Mouse (Mus musculus): ENCODE measurements at regions not wholly inside any gene's neighbourhood (a gene's known extent, or its start where the extent isn't known, plus 50 kb on each side); places are given as distances from the start of the nearest gene placed in this dataset.
A peak's percentile ranks its signal among the peaks of the same experiment; 100 is the strongest.

DNA sequence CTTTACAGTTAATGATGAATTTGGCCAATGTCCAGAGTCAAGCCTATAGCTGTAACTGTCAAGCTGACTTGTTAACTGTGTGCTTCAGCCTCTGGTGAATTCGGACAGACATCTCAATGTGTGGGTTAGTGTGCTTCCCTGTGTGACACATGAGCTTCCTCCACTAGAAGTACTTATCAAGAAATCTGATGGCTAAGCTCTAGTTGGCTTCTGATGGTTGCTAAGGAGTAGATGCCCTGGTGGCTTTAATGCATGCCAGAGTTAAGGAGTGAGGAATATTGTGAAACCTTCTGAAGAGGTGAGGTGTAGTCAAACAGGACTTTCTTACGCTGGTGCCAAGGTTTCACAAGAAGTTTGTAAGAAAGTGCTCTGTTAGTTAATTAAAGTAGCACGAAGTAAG lies 208.1 kb upstream of the Tet2 start:
- no peak overlapping the region for H3K27ac ChIP-seq (ENCODE audit: low read depth, low read length)
- H3K4me3 ChIP-seq (ENCODE audit: low read length) = no peak overlapping the region
- no peak for ATAC-seq
- no peak overlapping the region for H3K4me2 ChIP-seq (ENCODE audit: low read length)
- H3K9ac ChIP-seq (ENCODE audit: low read depth, low read length) = no peak overlapping the region
- no peaks in the 10 kb centered on the region for H3K36me3 ChIP-seq (ENCODE audit: control insufficient read depth, insufficient read depth, low read length)
- H3K27me3 ChIP-seq (replicated peaks; ENCODE audit: control insufficient read depth, insufficient read depth, low read length) = no peaks in the 10 kb centered on the region; the same call in 1 of the 2 replicates
- no peaks in the 10 kb centered on the region for H3K9me3 ChIP-seq (ENCODE audit: control insufficient read depth, low read length)
- WGBS = 74% methylated on average over 3 of the region's 3 CpGs
- H3K4me1 ChIP-seq (ENCODE audit: control insufficient read depth, insufficient read depth, low read depth, low read length) = peaks cover 14% of the 10 kb centered on the region

DNA sequence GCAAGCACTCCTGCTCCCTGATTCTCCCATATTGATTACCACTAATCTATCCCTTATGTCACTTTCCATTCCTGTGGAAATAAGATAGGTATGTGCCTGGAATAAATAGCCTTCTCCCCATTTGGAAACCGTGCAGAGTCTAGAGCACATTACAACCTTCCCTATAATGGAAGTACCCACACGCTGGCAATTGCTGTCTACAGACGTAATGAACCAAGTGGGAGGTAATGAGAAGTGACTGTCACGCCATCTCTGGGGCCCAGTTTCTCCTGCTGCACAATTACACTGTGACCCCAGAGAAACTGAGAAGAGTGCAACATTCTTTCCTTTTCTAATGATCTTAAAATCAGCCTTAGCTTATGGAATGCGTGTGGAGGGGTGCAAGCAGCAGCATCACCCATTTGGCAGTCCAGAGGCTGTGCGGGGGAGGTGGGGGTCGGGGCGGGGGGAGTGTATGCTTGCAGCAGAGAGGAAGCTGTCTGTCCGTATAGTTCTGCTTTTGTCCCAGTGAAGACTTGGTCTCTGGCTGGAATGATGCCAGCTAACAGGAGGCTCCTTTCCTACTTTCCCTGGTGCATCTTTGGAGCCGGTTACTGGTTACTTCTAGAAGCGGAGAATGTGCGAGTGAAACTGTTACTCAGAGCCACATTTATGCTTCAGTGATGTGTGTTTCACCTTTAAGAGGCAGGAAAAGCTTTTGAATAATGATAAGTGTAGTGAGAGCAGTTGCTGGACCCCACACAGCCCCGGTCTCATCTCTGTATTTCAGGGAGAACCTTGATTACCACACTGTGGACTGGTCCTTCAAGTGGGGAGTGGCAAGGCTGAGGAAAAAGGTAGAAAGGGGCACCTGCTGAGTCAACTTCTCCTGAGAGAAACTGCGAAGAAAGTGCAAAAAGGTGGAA lies 209.3 kb upstream of the Tet2 start:
- 16% methylated on average over 14 of the region's 14 CpGs for WGBS
- H3K27me3 ChIP-seq (replicated peaks; ENCODE audit: control insufficient read depth, insufficient read depth, low read length) = no peaks in the 10 kb centered on the region; the same call in 1 of the 2 replicates
- H3K36me3 ChIP-seq (ENCODE audit: control insufficient read depth, insufficient read depth, low read length) = no peaks in the 10 kb centered on the region
- 0 out of 2 replicates have a peak overlapping the region, but pooled peaks have one; percentile 1 for H3K27ac ChIP-seq (ENCODE audit: low read depth, low read length)
- peaks cover 14% of the 10 kb centered on the region for H3K4me1 ChIP-seq (ENCODE audit: control insufficient read depth, insufficient read depth, low read depth, low read length)
- peak overlapping the region; percentile 48 for H3K4me2 ChIP-seq (ENCODE audit: low read length)
- H3K9ac ChIP-seq (ENCODE audit: low read depth, low read length) = peak overlapping the region; percentile 28; the same call in 1 of the 2 replicates
- ATAC-seq = peak; percentile 74
- H3K4me3 ChIP-seq (ENCODE audit: low read length) = peak overlapping the region; percentile 1; the same call in 1 of the 2 replicates
- no peaks in the 10 kb centered on the region for H3K9me3 ChIP-seq (ENCODE audit: control insufficient read depth, low read length)

DNA sequence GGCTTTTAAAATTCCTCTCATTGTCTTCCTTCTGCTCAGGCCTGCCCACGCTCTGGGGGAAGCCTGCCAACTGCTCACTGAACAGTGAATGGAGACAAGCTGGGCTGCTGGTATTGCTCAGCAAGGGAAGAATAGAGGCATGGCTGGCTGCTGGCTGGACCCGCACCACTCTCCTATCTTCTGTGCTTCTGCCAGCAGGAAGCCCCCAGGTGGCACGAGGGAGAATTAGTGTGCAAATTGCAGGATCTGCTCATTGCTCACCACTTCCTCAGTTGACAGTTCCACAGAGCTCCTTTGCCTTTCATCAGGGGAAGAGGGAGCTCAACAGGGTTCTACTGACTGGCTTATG lies 209.9 kb upstream of the Tet2 start:
- Histone ChIP-seq H3K4me3 (ENCODE audit: low read length) (no peak overlapping the region), H3K27me3 (replicated peaks; ENCODE audit: control insufficient read depth, insufficient read depth, low read length) (no peaks in the 10 kb centered on the region; the same call in 1 of the 2 replicates), H3K4me2 (ENCODE audit: low read length) (peak overlapping the region; percentile 48), H3K9ac (ENCODE audit: low read depth, low read length) (no peak overlapping the region; the same call in 1 of the 2 replicates), H3K36me3 (ENCODE audit: control insufficient read depth, insufficient read depth, low read length) (no peaks in the 10 kb centered on the region), H3K4me1 (ENCODE audit: control insufficient read depth, insufficient read depth, low read depth, low read length) (peaks cover 14% of the 10 kb centered on the region), H3K27ac (ENCODE audit: low read depth, low read length) (no peak overlapping the region), H3K9me3 (ENCODE audit: control insufficient read depth, low read length) (no peaks in the 10 kb centered on the region)
- peak; percentile 95 for ATAC-seq
- 8% methylated on average over 3 of the region's 3 CpGs for WGBS

DNA sequence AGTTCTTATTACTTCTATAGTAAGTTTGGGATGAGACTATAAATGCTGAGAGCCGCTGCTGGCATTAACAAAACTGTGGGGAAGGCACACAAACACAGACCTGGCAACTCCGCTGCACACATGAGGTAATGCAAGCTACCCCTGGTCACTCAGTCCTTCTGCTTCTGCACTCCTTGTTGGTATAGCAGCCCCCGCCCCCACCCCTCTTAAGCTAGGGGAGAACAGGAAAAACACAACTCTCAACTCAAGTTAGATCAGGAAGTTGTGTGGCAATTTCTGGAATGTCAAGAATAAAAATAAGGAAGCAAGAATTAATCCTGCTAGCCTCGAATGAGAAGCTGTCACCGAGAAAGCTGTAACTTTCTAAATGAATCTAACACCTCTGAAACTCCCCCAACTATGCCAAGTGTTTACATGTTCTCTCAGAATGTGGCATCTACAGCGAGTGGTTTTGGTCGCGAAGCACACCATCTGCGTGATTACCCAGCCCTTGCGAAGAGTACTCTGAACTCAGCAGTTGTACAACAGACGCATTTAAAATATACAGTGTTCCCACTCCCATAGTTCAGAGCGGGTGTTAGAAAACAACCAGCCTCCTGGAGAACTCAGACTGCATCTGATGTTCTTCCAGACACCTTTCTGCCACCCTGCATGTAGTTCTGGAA lies 212.9 kb upstream of the Tet2 start:
- 72% methylated on average over 12 of the region's 12 CpGs for WGBS
- Histone ChIP-seq H3K9me3 (ENCODE audit: control insufficient read depth, low read length) (no peaks in the 10 kb centered on the region), H3K27ac (ENCODE audit: low read depth, low read length) (no peak overlapping the region), H3K4me3 (ENCODE audit: low read length) (no peak overlapping the region), H3K4me2 (ENCODE audit: low read length) (no peak overlapping the region), H3K9ac (ENCODE audit: low read depth, low read length) (no peak overlapping the region), H3K36me3 (ENCODE audit: control insufficient read depth, insufficient read depth, low read length) (no peaks in the 10 kb centered on the region), H3K4me1 (ENCODE audit: control insufficient read depth, insufficient read depth, low read depth, low read length) (peaks cover 14% of the 10 kb centered on the region), H3K27me3 (replicated peaks; ENCODE audit: control insufficient read depth, insufficient read depth, low read length) (no peaks in the 10 kb centered on the region; the same call in 1 of the 2 replicates)
- no peak for ATAC-seq

DNA sequence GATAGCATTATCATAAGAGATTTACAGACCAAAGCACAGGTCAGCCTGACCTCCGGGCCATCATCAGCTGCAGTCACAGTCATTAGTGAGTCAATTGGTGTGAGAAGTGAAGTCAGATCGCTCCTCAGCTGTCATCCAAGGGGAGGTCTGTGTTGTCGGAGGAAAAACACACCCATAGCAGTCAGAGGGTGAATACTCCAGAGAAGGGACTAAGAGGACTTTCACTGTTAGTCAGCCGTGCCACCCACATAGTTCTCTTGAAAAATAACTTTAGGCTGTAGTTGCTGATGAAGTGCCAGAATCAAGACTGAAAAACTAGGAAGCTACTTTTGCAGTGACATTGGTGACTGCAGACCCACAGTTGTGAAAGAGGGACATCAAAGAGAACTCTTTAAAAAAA lies 213.5 kb upstream of the Tet2 start:
- Histone ChIP-seq H3K36me3 (ENCODE audit: control insufficient read depth, insufficient read depth, low read length) (no peaks in the 10 kb centered on the region), H3K4me1 (ENCODE audit: control insufficient read depth, insufficient read depth, low read depth, low read length) (peaks cover 14% of the 10 kb centered on the region), H3K4me3 (ENCODE audit: low read length) (no peak overlapping the region), H3K27me3 (replicated peaks; ENCODE audit: control insufficient read depth, insufficient read depth, low read length) (no peaks in the 10 kb centered on the region; the same call in 1 of the 2 replicates), H3K9ac (ENCODE audit: low read depth, low read length) (no peak overlapping the region), H3K27ac (ENCODE audit: low read depth, low read length) (no peak overlapping the region), H3K4me2 (ENCODE audit: low read length) (no peak overlapping the region), H3K9me3 (ENCODE audit: control insufficient read depth, low read length) (no peaks in the 10 kb centered on the region)
- WGBS = 23% methylated on average over 4 of the region's 4 CpGs
- no peak for ATAC-seq

DNA sequence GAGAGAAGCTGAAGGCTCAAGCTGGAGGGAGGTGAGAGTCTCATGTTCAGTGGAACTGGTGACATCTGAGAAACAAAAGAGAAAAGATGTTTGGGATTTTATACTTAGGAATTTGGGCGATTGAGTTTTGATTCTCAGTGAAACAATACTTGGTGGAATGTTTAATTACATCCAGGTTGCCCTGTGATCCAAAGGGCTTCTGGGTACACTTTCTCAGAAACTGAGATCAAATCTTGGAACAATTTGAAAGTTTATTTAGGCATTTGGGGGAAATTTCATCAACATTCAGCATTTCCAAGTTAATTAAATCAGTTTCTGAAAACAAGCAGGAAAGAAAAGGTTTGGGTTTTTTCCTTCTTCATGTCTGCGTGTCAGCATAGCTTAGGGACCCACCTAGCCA lies 214.7 kb upstream of the Tet2 start:
- no peak overlapping the region for H3K4me2 ChIP-seq (ENCODE audit: low read length)
- WGBS = 81% methylated on average over 2 of the region's 2 CpGs

DNA sequence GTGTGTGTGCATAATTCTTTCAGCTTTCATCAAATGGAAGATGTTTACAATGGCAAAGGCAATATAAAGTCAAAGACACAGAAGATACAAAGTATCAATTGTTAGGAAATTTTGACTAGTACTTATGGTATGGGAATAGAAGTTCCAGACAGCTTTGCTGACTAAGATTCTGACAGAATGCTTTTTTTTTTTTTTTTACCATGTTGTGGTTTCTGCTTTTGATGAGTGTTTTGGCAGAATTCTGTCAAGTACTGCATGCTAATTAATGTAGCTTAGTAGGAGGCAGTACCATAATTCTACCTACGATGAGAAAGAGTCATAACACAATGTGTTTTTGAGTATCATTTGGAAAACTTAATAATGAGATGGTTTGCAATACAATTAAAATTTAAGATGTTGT lies 215.3 kb upstream of the Tet2 start:
- Histone ChIP-seq H3K9ac (ENCODE audit: low read depth, low read length) (no peak overlapping the region), H3K4me3 (ENCODE audit: low read length) (no peak overlapping the region), H3K9me3 (ENCODE audit: control insufficient read depth, low read length) (no peaks in the 10 kb centered on the region), H3K27ac (ENCODE audit: low read depth, low read length) (no peak overlapping the region), H3K27me3 (replicated peaks; ENCODE audit: control insufficient read depth, insufficient read depth, low read length) (no peaks in the 10 kb centered on the region; the same call in 1 of the 2 replicates), H3K4me1 (ENCODE audit: control insufficient read depth, insufficient read depth, low read depth, low read length) (no peaks in the 10 kb centered on the region), H3K4me2 (ENCODE audit: low read length) (no peak overlapping the region), H3K36me3 (ENCODE audit: control insufficient read depth, insufficient read depth, low read length) (no peaks in the 10 kb centered on the region)
- no peak for ATAC-seq
- 80% methylated on average over 1 of the region's 1 CpGs for WGBS

More for the DNA sequence above, 214.7 kb upstream of the Tet2 start:
- Histone ChIP-seq H3K4me1 (ENCODE audit: control insufficient read depth, insufficient read depth, low read depth, low read length) (peaks cover 3% of the 10 kb centered on the region; the same call in 1 of the 2 replicates), H3K27ac (ENCODE audit: low read depth, low read length) (no peak overlapping the region), H3K27me3 (replicated peaks; ENCODE audit: control insufficient read depth, insufficient read depth, low read length) (no peaks in the 10 kb centered on the region; the same call in 1 of the 2 replicates), H3K9me3 (ENCODE audit: control insufficient read depth, low read length) (no peaks in the 10 kb centered on the region), H3K9ac (ENCODE audit: low read depth, low read length) (no peak overlapping the region), H3K4me3 (ENCODE audit: low read length) (no peak overlapping the region), H3K36me3 (ENCODE audit: control insufficient read depth, insufficient read depth, low read length) (no peaks in the 10 kb centered on the region)
- no peak for ATAC-seq

DNA sequence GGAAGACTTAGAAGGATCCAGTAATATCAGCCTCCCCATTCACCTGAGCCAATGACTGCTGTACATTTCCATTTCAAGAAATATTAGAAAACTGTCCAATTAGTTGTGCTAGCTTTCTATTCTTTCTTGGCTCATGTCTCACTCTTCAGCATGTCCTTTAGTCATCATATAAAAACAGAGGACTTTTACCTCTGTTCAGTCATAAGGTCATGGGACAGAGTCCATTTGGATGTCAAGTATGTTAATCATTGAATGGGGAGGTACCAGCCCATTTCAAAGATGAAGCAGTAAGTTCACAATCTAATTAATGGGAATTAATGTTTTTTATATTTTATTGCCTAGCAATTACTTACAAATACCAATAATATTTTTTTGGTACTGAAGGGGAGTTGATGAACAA lies 218.8 kb upstream of the Tet2 start:
- no peaks in the 10 kb centered on the region for H3K9me3 ChIP-seq (ENCODE audit: control insufficient read depth, low read length)

DNA sequence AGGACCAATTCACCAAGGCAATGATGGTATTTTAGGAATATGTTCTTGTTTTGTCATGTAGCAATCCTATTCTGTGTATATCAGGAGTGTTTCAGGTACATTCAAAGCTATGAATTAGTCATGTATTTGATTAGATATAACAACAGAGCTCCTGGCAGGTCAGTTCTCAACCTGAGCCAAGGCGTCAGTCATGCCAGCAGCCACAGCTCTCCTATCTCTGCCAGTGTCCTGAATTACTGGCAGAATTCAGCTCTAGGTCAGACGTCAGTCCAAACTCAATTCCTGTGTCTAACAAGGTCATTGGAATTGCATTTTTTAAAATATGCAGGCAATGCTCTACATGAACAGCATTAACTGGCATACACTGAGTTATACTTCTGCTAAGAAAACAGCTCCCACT lies 228.6 kb upstream of the Tet2 start:
- no peak overlapping the region for H3K27ac ChIP-seq (ENCODE audit: low read depth, low read length)
- H3K9ac ChIP-seq (ENCODE audit: low read depth, low read length) = no peak overlapping the region
- no peak overlapping the region for H3K4me3 ChIP-seq (ENCODE audit: low read length)
- H3K27me3 ChIP-seq (replicated peaks; ENCODE audit: control insufficient read depth, insufficient read depth, low read length) = no peaks in the 10 kb centered on the region
- ATAC-seq = no peak
- H3K4me1 ChIP-seq (ENCODE audit: control insufficient read depth, insufficient read depth, low read depth, low read length) = no peaks in the 10 kb centered on the region
- WGBS = 80% methylated on average over 2 of the region's 2 CpGs
- no peaks in the 10 kb centered on the region for H3K36me3 ChIP-seq (ENCODE audit: control insufficient read depth, insufficient read depth, low read length)
- no peak overlapping the region for H3K4me2 ChIP-seq (ENCODE audit: low read length)
- no peaks in the 10 kb centered on the region for H3K9me3 ChIP-seq (ENCODE audit: control insufficient read depth, low read length)

More for the DNA sequence above, 218.8 kb upstream of the Tet2 start:
- no peaks in the 10 kb centered on the region for H3K36me3 ChIP-seq (ENCODE audit: control insufficient read depth, insufficient read depth, low read length)
- ATAC-seq = no peak
- no peak overlapping the region for H3K27ac ChIP-seq (ENCODE audit: low read depth, low read length)
- H3K27me3 ChIP-seq (replicated peaks; ENCODE audit: control insufficient read depth, insufficient read depth, low read length) = no peaks in the 10 kb centered on the region
- no peak overlapping the region for H3K9ac ChIP-seq (ENCODE audit: low read depth, low read length)
- H3K4me3 ChIP-seq (ENCODE audit: low read length) = no peak overlapping the region
- H3K4me2 ChIP-seq (ENCODE audit: low read length) = no peak overlapping the region
- no peaks in the 10 kb centered on the region for H3K4me1 ChIP-seq (ENCODE audit: control insufficient read depth, insufficient read depth, low read depth, low read length)

Measured in hindbrain, embryonic 16.5 days (tissue).